Mouse (Mus musculus) left cerebral cortex, adult 9 months (tissue): Measurements from ENCODE around the gene Gabbr2.

Experiments used
- DNase-seq, 2 experiments: peaks; one replicate each; pipeline ENCODE4 v3.0.0; 2022; ENCODE audit warnings: low spot score in 2 of 2

The Gabbr2 gene

DNA sequence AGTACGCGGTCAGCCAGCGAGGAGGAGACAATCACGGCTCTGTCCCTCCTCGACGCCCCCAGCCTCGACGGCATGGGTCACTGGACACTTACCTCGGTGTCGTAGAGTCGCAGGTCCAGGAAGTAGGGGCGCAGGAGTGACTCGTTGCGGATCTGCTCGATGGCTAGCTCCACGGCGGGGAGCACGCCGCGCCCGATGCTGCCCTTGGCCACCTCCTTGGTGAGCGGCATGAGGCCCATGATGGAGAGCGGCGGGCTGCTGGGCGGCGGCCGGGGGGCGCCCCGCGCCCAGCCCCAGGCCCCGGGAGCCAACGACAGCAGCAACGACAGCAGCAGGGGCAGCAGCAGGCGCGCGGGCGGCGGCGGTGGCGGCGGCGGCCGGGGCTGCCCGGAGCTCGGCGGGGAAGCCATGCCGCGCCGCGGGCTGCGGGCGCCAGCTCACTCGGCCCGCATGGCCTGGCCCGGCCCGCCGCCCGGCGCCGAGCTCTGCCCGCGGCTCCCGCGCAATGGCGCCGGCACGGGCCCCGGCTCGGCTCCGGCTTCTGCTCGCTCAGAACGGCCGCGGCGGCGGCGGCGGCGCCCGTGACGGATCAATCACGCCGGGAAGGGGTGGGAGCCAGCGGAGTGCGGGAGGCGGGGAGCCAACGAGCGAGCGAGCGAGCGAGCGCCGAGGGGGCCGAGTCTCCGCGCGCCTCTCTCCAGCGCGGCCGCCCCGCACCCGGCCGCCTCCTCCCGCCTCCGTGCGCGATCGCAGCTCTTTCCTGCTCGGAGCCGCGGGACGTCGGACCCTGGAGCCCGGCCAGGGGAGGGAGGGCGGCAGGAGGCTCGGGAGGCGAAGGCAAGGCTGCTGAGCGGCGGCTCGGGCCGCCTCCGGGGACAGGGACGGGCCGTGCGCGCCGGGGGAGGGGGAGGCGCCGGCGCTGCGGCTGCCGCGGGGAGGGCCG lies at the start of gene Gabbr2:
Gene Gabbr2, minus strand, starts transcription at position 858 of the 943 bp plus-strand sequence.
- peak in 1 of 2 experiments; percentile 65 for DNase-seq

DNA sequence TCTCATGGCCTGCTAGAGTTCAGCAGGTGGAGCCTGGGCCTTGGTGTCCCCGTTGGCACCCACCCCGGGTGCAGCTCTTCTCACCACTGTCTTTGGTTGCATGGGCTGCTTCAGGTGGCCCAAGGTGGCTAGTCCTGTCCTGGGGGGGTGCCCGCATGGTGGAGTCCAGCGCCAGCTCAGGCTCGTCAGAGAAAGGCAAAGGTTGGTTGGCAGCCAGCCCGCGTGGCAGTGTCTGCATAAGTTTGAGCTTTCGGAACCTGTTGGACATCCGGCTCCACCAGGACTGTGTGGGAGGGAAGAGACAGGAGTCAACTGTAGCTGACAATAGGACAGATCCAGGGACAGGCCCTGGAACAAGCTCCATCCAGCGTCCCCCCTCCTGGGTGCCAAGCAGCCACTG lies 47.9 kb upstream of the Gabbr2 start:
- no peak for DNase-seq

DNA sequence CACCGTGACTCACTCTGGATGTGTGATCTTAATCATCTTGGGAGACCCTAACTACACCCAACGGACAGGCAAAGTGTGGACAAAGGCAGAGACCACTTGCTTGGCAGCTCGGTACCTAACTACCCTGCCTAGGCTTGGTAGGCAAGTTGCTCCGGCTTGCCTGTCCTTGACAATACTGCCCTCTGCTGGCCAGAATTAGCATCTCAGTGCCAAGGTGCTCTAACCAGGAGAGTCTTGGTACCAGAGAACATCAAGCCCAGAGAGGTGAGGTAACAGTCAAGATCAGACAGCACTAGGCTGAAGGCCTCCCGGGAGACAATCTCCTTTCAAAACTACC lies 45.6 kb upstream of the Gabbr2 start:
- DNase-seq = peak in 1 of 2 experiments; percentile 85

DNA sequence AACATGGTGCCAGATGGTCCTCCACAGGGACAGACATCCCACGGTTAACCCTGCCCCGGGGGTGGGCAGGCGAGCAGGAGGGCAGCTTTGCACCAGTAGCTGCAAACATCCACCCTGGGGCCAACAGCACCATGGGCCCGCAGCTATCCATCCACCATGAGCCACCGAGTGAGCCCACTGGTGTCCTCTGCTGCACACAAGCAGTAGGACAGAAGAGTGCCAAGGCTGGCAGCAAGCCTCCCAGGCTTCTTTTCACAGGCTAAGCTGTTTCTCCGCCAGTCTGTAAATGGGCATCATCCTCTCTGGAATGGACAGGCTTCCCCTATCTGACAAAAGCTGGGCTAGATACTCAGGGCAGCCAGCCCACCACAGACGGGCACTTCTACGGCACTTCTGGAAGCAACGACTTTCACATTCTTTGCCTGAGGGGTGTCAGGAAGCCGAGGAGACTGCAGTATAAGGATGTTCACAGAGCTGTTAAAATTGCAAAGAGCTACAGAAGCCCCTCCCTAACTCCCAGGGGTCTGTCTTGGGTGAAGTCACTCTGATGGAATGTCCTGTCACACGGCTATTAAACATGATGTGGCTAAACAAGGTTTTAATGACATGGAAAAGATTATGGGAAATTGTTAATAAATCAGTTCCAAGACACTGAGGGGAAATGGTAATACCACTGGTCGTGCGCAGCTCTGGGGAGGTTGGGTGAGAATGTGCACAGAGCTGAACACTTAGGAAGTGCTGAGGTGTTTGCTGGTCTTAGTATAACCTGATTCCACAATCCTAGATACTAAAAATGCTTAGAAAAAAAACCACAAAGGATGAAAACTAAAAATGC lies 45.0 kb upstream of the Gabbr2 start:
- no peak for DNase-seq

DNA sequence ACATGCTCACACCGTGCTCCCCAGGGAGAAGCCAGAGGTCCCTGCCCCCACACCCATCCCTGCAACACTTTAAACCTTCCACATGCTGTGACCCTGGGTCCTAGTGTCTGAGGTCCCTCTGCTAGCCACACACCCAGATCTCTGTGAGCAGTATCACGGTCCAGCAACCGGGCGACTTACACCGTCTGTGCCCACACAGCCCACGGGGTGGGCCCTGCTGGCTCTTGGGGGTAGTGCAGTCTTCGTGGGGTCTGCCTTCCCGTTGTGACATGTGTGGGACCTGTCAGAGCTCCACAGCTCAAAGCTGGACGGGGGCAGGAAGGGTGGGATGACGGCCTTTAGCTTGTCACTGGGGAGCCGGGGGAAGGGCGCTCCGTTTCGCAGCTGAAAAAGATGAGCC lies 43.9 kb upstream of the Gabbr2 start:
- DNase-seq = no peak

DNA sequence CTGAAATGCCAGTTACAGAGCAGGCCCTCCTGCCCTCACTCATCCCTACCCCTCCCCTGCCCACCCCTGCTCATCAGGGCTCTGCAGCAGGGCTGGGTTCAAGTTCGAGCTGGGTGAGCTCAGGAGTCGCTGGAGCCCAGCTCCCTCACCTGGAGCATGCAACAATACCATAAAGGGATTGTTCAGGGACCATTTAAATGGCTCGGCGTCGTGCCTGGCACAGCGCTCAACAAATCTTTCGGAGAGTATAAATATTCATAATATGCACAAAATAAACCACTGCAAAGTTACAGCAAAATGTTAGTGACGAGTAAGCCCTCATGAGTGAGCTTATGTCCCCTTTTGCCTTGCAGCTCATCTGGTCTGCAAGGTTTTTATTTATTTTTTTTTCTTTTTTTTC lies 40.5 kb upstream of the Gabbr2 start:
- no peak for DNase-seq

DNA sequence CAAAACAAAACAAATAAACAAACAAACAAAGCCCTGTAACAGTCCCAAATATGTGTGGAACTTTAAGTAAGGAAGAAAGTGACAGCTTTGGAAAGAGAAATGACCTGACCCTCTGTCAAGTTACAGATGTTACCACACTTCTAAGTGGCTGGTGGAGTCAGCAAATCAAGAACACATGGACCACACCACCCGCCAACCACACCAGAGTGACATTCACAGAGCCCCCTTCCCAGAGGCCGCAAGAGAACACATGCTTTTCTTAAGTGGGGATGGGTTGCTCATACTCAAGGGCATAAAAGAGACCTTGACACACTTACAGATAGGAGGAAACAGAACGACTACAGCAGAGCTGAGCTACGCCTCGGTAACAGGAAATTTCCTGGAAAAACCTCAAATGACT lies 37.1 kb upstream of the Gabbr2 start:
- no peak for DNase-seq

DNA sequence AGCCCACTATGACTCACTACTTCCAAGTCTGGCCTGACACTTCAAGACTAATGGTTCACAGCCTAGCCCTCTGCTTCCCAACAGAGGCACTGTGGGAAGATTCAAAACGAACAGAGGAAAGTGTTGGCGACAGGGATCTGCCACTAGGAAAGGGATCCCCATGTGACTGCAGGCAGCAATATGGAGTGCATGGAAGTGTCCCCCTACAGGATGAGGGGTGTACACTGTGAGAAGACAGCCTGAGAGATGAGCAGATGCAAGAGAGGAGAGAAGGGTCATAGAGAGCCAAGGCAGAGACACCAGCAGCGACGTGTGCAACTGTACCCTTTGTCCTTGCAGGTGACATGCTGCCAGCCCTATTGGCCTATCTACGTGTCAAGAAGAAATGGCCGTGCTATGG lies 32.3 kb upstream of the Gabbr2 start:
- DNase-seq = no peak

DNA sequence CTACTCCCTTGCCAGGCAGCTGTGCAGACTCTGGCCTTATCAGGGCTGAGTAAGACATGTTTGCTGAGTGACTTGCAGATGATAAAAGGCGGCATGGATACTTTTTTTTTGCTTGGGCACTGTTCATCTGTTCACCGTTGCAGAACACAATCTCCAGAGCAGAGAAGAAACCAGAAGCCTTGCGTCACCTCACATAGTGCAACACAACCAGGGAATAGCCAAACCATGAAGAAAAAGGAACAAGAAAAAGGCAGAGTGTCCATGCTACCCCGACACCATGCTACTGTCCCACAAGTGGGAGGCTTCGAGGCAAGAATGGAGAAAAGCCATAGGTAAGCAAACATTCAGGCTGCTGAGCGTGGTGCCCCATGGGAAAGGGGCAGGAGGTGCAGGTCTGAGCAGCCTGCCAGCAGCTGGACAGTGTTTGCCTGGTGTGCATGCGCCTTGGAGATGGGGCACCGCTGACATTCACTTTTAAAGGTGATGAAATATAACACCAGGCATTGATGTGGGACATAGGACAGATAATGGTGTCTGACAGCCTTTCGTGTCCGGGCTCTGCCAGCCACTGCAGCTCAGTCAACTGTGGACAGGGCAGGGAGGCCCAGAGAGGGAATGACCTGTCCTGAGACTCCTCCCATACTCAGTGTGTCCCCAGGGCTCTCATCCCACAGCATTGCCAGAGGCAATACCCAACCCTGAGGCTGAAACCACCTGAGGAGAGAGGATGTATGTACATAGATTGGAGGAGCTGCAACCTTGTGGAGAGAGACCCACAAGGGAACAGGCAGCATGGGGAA lies 31.3 kb upstream of the Gabbr2 start:
- DNase-seq = no peak

DNA sequence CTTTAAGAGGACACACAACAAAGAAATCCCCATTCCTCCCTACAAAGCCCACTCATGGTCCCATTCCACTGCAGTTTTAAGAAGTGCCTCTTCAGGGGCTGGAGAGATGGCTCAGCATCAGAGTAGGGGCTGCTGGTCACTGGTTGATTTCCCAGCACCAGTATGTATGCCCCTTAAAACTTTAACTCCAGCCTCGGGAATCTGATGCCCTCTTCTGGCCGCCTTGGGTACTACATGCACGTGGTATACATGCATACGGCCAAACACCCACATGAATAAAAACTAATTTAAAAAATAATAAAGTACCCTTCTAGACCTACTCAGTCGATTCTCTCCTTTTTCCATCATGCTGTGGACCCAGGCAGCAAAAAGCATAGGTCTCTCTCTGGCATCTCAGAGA lies 28.9 kb upstream of the Gabbr2 start:
- DNase-seq = peak in 1 of 2 experiments; percentile 76

DNA sequence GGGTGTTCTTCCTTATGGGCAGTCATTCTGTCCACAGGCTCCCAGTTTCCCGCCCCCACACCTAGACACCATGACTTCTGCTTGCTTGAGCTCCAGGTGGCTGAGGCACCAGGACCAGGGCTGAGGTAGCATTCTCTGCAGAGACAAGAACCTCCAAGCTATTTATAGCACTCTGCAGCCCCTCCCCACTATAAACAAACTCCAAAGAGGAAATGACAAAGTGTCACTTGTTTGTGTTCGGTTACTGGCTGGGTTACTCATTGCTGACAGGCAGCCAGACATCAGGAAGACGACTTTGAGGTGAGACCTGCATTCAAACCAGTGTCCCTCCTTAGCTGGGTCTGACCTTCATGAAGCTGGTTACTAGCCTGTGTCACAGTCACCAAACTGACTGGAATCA lies 23.5 kb upstream of the Gabbr2 start:
- no peak for DNase-seq

DNA sequence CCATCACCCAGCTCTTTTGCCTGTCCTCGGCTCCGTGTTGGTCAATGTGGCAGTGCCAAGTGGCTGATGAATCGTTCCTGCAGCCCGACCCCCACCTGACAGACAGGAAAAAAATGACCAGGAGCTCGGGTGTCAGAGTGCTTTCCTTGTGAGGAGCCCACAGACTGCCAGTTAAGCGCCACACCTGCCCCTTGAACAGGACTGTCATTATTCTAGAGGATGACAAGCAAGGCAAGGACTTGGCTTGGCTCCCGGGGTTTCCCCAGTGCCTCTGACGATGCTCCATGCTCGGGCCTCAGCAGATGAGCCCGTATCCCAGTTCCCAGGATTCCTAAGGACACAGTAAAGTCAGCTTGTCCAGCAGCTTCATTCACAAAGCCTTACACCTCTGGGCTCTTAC lies 20.8 kb upstream of the Gabbr2 start:
- DNase-seq = no peak

DNA sequence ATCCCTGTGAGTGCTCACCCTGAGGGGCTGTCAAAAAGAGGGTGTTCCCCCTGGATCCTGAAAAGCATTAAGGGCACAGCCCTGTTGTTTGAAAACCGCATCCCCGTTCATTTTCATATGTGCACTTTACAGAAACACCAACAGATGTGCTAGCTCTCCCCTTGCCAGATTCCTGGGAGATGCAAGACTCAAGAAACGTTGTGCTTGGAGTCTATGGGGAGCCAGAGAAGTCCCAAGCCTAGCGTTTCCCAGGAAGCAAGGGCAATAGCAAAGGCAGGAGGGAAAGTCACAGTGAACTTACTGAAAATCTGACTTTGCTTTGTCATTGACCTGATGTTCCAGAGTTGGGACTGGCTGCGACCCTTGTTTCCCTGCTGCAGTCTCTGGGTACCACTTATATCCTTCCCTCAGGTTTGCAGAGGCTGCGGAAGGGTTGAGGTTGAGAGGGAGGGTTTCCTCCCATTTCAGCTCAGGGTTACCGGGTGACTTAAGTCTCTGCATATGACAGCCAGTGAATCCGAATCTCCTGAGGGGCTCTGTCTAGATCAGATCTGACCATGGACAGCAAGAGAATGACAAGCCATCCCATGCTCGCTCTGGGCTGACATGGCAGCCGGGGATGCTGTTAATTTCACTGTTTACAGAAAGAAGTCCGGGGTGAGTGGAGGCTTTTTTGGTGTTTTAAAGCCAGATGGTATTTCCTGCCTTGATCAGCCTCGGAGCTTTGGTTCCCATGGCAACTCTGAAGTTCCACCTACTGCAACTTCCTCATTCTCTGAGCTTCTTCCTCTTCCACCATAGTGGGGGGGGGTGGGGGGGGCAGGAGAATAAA lies 18.9 kb upstream of the Gabbr2 start:
- peak in 1 of 2 experiments; percentile 65 for DNase-seq

DNA sequence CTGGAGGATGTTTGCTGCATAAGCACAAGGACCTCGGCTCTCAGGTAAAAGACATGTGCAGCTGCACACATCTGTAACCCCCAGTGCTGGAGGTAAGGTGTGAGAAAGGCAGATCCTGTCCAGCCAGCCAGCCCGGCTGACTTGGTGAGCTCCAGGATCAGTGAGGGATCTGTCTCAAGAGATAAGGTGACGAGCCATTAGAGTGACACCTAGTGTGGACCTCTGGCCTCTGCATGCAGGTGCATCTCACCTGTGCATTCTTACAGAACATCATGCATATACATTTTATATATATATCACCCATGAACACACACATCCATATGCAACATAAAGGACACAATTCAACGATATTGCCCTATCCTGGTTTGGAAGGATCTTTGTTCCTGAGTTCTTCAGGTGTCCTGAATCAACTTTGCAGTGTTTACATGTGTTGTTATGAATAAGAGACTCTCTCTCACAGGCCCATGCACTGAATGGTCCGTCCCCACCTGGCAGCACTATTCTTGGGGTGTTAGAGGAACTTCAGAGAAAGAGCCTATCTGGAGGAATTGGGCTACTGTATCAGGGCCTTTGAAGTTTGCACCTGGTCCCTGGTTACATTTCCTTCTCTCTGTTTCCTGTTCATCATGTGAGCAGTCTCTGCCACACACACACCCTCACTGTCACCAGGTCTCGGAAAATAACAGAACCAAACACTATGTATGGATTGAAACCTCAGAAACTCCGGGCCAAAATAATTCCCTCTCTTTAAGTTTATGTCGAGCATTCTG lies 9.1 kb upstream of the Gabbr2 start:
- no peak for DNase-seq

DNA sequence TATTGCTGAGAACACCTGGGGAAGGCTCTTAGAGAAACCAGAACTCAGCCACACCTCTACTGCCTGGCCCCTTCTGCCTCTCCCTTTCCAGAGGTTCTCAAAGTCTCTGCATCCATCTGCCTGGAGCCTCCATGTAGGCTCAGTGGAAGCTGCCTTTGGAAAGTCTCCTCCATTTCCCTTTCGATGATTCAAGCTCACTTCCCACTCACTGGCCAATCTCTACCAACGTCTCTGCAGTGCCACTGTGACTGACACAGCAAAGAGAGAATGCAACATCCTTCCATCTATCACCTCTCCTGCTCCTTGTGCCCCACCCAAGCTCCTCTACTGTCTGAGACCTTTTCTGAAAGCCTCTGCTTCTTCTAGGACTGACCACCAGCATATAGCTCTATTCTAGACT lies 6.3 kb upstream of the Gabbr2 start:
- no peak for DNase-seq

DNA sequence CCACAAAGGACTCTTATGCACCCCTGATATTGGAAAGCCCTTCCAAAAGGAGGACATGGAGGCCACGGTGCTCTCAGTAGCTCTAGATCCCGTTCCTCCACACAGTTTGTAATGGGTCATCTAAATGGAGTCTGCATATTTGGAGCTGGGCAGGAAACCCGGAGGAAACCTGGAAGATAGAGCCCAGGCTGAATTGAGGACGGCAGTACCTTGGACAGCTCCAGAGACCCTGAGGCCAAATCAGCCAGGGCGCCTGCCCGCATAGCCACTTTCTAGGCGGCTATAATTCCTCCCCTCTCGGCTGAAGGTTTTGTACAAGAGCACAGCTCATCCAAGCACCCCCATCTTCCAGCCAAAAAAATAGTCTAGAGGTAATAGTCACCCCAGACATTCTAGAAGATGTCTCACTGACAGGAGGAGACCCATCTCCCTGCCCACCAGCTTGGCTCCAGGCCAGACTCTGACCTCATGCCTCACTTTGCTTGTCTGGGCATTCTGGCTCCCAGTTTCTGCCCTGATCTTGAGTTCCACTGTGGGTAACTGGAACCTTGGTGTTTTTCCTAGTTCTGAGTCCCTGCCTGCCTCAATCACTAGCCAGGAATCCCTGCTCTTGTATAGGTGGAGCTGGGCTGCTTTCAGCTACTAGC lies 1.3 kb upstream of the Gabbr2 start:
- no peak for DNase-seq

DNA sequence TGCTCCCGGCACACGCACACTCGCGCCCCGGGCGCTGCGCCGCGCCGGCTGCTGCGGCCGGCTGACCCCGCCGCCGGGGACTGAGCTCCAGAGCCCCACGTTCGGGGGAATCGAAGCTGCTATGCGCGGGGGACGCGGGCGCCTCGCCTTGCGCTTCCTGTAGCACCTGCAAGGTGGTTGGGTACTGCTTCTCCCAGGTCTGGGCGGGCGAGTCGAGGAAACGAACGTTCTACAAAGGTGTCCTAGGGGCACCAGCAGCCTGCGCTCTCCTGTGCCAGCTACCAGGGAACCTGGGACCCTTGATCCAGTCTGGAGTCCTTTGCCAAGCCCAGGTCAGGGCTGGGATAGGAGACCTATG lies 265 bp upstream of the Gabbr2 start:
- DNase-seq = no peak

DNA sequence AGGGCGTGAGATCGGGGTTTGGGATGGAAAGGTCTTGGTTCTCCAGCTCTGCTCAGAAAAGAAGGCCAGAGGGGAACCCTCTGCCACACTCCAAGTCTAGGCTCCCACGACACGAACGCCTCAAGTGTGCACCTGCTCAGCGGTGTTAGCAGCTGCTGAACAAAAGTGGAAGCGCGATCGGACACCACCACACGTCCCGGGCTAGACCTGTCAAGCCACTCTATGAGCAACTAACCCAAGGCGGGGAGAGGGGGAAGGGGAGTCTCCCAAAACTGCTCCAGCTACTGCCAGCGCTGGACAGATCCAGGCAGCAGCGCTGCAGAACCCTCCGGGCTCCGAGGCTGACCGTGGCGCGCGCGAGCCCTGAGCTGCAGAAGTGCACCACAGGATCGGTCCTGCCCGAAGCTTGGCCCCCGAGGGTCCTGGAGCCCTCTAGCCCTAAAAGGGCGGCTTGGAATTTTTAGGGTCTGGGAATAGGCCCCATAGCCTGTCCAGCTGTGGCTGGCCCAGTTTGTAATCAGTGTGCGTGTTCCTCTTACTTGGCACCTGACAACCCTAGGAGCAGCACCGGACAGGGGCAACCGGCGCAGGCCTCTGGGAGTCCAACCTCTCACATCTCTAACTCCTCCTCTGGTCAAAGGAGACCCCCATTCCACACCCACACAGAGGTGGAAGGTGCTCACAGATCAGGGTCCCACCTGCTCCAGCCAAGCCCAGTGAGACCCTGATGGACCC lies 1.2 kb downstream of the Gabbr2 start:
- DNase-seq = peak in 1 of 2 experiments; percentile 47

DNA sequence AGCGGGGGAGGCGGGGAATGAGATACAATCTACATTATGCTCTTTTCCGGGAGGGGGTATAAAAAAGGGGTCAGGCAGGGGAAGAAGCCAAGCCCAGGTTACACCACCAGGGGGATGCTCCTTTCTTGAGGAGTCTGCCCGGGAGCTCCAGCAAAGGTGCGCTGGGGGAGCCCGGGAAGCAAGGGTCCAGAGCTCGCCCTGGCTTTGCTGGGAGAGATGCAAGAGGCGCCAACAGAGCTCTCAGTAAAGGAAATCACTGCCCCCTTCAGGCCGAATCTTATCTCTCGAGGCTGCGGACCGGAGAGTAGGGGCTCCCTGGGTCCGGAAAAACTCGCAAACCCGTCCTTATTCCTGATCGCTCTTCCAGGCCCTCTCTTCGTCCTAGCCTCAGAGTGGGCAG lies 1.8 kb downstream of the Gabbr2 start:
- peak in 1 of 2 experiments; percentile 82 for DNase-seq
